Mouse (Mus musculus) cortical plate, adult 2 months (tissue): ENCODE measurements around the gene Igsf23.
"Not testable (repeated sequence)": the region's sequence is repeated elsewhere in the genome, so short reads cannot be mapped to it uniquely, and the experiment has no call there.

ENCODE experiments used
- CTCF ChIP-seq: fragments of 200-500 bp; IDR thresholded peaks from 2 replicates; pipeline ENCODE4 v1.5.1; 2011; ENCODE audit warnings: mild to moderate bottlenecking, control low read depth, low read length; ENCODE audit not compliant: insufficient read depth; ENCODE audit errors: extremely low read depth
- POLR2A ChIP-seq: fragments of 200-500 bp; IDR thresholded peaks from 2 replicates; pipeline ENCODE4 v1.6.1; 2011; ENCODE audit warnings: mild to moderate bottlenecking, low read length, control low read depth; ENCODE audit not compliant: insufficient read depth; ENCODE audit errors: extremely low read depth

DNA sequence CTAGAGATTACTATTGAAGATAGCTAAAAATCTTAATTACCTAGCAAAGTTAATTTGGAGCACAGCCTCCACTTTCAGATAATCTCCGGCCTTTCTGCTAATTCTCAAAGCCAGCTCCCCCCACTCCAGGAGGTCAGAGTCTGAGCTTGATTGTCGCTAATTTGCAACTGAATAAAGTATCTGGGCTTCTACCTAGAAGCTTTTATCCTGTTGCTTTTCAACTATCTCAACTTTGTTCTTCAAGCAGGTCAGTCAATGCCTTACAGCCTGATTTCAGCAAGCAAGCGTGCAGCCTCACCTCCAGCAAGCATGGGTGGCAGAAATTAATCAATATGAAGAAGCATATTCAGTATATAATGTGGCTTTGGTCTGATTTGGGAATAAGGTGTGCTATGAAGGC lies 46.2 kb upstream of the Igsf23 start:
- TF ChIP-seq POLR2A, CTCF: not testable (repeated sequence)
